Mouse (Mus musculus) ES-Bruce4 (cell line): ENCODE measurements at regions not wholly inside any gene's neighbourhood (a gene's known extent, or its start where the extent isn't known, plus 50 kb on each side); places are given as distances from the start of the nearest gene placed in this dataset.

Experiments used
- H3K27ac ChIP-seq: 2 replicates; pipeline ENCODE4 v1.5.1; 2012; ENCODE audit warnings: low read length, inconsistent platforms; ENCODE audit not compliant: insufficient read depth
- H3K27me3 ChIP-seq: 2 replicates; pipeline ENCODE4 v1.6.1; 2012; ENCODE audit warnings: mild to moderate bottlenecking, low read length, inconsistent platforms; ENCODE audit not compliant: control insufficient read depth, poor library complexity, insufficient read depth, severe bottlenecking
- H3K36me3 ChIP-seq: 2 replicates; pipeline ENCODE4 v1.6.1; 2012; ENCODE audit warnings: inconsistent platforms, mild to moderate bottlenecking, low read length, moderate library complexity; ENCODE audit not compliant: control insufficient read depth, poor library complexity, insufficient read depth, severe bottlenecking
- H3K4me1 ChIP-seq: one replicate; pipeline ENCODE4 v1.8.1; 2011; ENCODE audit warnings: low read length; ENCODE audit not compliant: control insufficient read depth, insufficient read depth
- H3K4me3 ChIP-seq: 2 replicates; pipeline ENCODE4 v1.5.1; 2011; ENCODE audit warnings: low read depth, mild to moderate bottlenecking, low read length
- H3K9ac ChIP-seq: 2 replicates; pipeline ENCODE4 v1.6.1; 2012; ENCODE audit warnings: low read depth, mild to moderate bottlenecking, inconsistent platforms; ENCODE audit not compliant: poor library complexity, severe bottlenecking
- H3K9me3 ChIP-seq: replicated peaks from 2 replicates; pipeline ENCODE4 v1.6.1; 2012; ENCODE audit warnings: mild to moderate bottlenecking, low read length, inconsistent platforms; ENCODE audit not compliant: control insufficient read depth, poor library complexity, insufficient read depth, severe bottlenecking
- CTCF ChIP-seq: IDR thresholded peaks from one replicate; pipeline ENCODE4 v1.8.1; 2011; ENCODE audit warnings: low read depth, low read length
- EP300 ChIP-seq: IDR thresholded peaks from 2 replicates; pipeline ENCODE4 v1.6.1; 2011; ENCODE audit warnings: low read depth, low read length; ENCODE audit not compliant: insufficient read depth
- POLR2A ChIP-seq: IDR thresholded peaks from one replicate; pipeline ENCODE4 v1.8.1; 2011; ENCODE audit warnings: low read length; ENCODE audit not compliant: insufficient read depth

- no peak for TF ChIP-seq EP300
- no peak for TF ChIP-seq CTCF
- no peak for TF ChIP-seq POLR2A
- no peaks in the 10 kb centered on the region for H3K9me3 ChIP-seq
- no peaks in the 10 kb centered on the region for H3K4me1 ChIP-seq
- no peak overlapping the region for H3K4me3 ChIP-seq
- no peak overlapping the region for H3K9ac ChIP-seq
- H3K27ac ChIP-seq, result no peak overlapping the region
- no peaks in the 10 kb centered on the region for H3K36me3 ChIP-seq
- no peaks in the 10 kb centered on the region for H3K27me3 ChIP-seq
Measured at GRCm38 (mm10) chr12:27492270-27492669, 149.9 kb upstream of the Sox11 start.

GRCm38 (mm10) chr12:27481230-27481629, 138.9 kb upstream of the Sox11 start:
- Histone ChIP-seq H3K27me3 (no peaks in the 10 kb centered on the region), H3K4me3 (no peak overlapping the region), H3K9ac (no peak overlapping the region), H3K4me1 (no peaks in the 10 kb centered on the region), H3K27ac (no peak overlapping the region), H3K9me3 (no peaks in the 10 kb centered on the region), H3K36me3 (no peaks in the 10 kb centered on the region)
- TF ChIP-seq EP300 (no peak), CTCF (no peak), POLR2A (no peak)

- TF ChIP-seq EP300, result no peak
- no peak for TF ChIP-seq POLR2A
- TF ChIP-seq CTCF, result no peak
- Histone ChIP-seq H3K9me3 (no peaks in the 10 kb centered on the region), H3K4me3 (no peak overlapping the region), H3K9ac (no peak overlapping the region), H3K27me3 (no peaks in the 10 kb centered on the region), H3K4me1 (no peaks in the 10 kb centered on the region), H3K36me3 (no peaks in the 10 kb centered on the region), H3K27ac (no peak overlapping the region)
Measured at GRCm38 (mm10) chr12:27479601-27480001, 137.2 kb upstream of the Sox11 start.

- no peak overlapping the region for H3K27ac ChIP-seq
- H3K9me3 ChIP-seq, result no peaks in the 10 kb centered on the region
- H3K4me1 ChIP-seq, result no peaks in the 10 kb centered on the region
- TF ChIP-seq POLR2A (no peak), EP300 (no peak), CTCF (no peak)
- H3K4me3 ChIP-seq, result no peak overlapping the region
- H3K9ac ChIP-seq, result no peak overlapping the region
- no peaks in the 10 kb centered on the region for H3K36me3 ChIP-seq
- H3K27me3 ChIP-seq, result no peaks in the 10 kb centered on the region
Measured at GRCm38 (mm10) chr12:27474631-27475030, 132.3 kb upstream of the Sox11 start.

GRCm38 (mm10) chr12:27471557-27471956, 129.2 kb upstream of the Sox11 start:
- Histone ChIP-seq H3K4me1 (no peaks in the 10 kb centered on the region), H3K9me3 (no peaks in the 10 kb centered on the region), H3K9ac (no peak overlapping the region), H3K36me3 (no peaks in the 10 kb centered on the region), H3K27ac (no peak overlapping the region), H3K4me3 (no peak overlapping the region), H3K27me3 (no peaks in the 10 kb centered on the region)
- TF ChIP-seq CTCF (no peak), EP300 (no peak), POLR2A (no peak)

GRCm38 (mm10) chr12:27470346-27470745, 128.0 kb upstream of the Sox11 start:
- TF ChIP-seq CTCF (no peak), EP300 (no peak), POLR2A (no peak)
- H3K27ac ChIP-seq, result no peak overlapping the region
- no peaks in the 10 kb centered on the region for H3K9me3 ChIP-seq
- no peaks in the 10 kb centered on the region for H3K36me3 ChIP-seq
- H3K27me3 ChIP-seq, result no peaks in the 10 kb centered on the region
- H3K4me1 ChIP-seq, result no peaks in the 10 kb centered on the region
- no peak overlapping the region for H3K4me3 ChIP-seq
- no peak overlapping the region for H3K9ac ChIP-seq
